In genomic region chr10:94480380-94481101, GRCm38 (mm10) we compare ENCODE assay signal across 9 mouse cellular contexts.
DNase-seq lines count a peak whose midpoint lies in the region; TF ChIP-seq lines count a peak whose summit lies in the region.
"Had no signal": no experiment of that assay in that cellular context is flagged by ENCODE, and none has a peak within 500 bp of the region (broad histone marks: within the 10 kb centered on the region; RNA-seq: fewer than 3 reads in every experiment).

No protein-coding gene starts in this region.

- no peak overlapping the region; the same call in 1 of the 2 replicates for H3K27ac ChIP-seq in midbrain, embryonic 10.5 days (replicated peaks)
- H3K27ac ChIP-seq: lung, embryonic 15.5 days had no signal

- H3K79me2 ChIP-seq in C2C12 (ENCODE audit: control insufficient read depth, insufficient read depth): no peaks in the 10 kb centered on the region

- peak; percentile 30 to 83 for DNase-seq in frontal cortex, adult 2 months (ENCODE audit: extremely low spot score in 1 of 2, low spot score in 1 of 2)
- no peak for DNase-seq in frontal cortex, postnatal 10 days (ENCODE audit: low spot score in 2 of 2)
- DNase-seq in cerebellum, adult 8-10 months: peak; percentile 64
- peak; percentile 39 to 67 for DNase-seq in heart, postnatal 14 days
- peak; percentile 19 for DNase-seq in right cerebral cortex, postnatal 14 days
- no peak for DNase-seq in midbrain, embryonic 10.5 days (ENCODE audit: low spot score)
- no peak for DNase-seq in thymus, postnatal 25 days

- no peak overlapping the region for H3ac ChIP-seq in C2C12 (ENCODE audit: control insufficient read depth, insufficient read length, low read depth)

- no peaks in the 10 kb centered on the region for H3K27me3 ChIP-seq in C2C12 (ENCODE audit: control insufficient read depth, insufficient read depth, insufficient read length)
- no peaks in the 10 kb centered on the region for H3K27me3 ChIP-seq in midbrain, embryonic 10.5 days (ENCODE audit: low read depth, poor library complexity, severe bottlenecking)
- H3K27me3 ChIP-seq: lung, embryonic 15.5 days had no signal

- no peak for TF ChIP-seq CTCF in C2C12 (IDR thresholded peaks at IDR 0.05; ENCODE audit: control insufficient read depth, insufficient read depth, insufficient read length)

- no peaks in the 10 kb centered on the region for H3K4me1 ChIP-seq in midbrain, embryonic 10.5 days
- H3K4me1 ChIP-seq: lung, embryonic 15.5 days had no signal

- intact Hi-C loops in heart, postnatal 14 days (cut with DNase I): loop anchor here (2.0 to 5.0 kb wide), 3 partner anchors 34 to 92 kb away; no protein-coding TSS in a partner anchor

- peaks cover 8% of the 10 kb centered on the region for H3K9me3 ChIP-seq in midbrain, embryonic 10.5 days (replicated peaks)
- H3K9me3 ChIP-seq: lung, embryonic 15.5 days had no signal

- H3K36me3 ChIP-seq in C2C12 (ENCODE audit: control insufficient read depth, insufficient read depth): no peaks in the 10 kb centered on the region
- H3K36me3 ChIP-seq in midbrain, embryonic 10.5 days: no peaks in the 10 kb centered on the region
- H3K36me3 ChIP-seq: lung, embryonic 15.5 days had no signal

- no peak overlapping the region for H3K4me3 ChIP-seq in C2C12 (ENCODE audit: insufficient read depth, poor library complexity, severe bottlenecking)
- no peak overlapping the region for H3K4me3 ChIP-seq in midbrain, embryonic 10.5 days
- H3K4me3 ChIP-seq: lung, embryonic 15.5 days had no signal

- no peaks in the 10 kb centered on the region for H3K79me3 ChIP-seq in C2C12 (ENCODE audit: low read depth)

- WGBS in midbrain, embryonic 10.5 days: 89% methylated on average over 13 of the region's 13 CpGs

TF ChIP-seq in C2C12, 6 proteins besides CTCF, POLR2A, EP300 and RAD21:
- TF ChIP-seq MAX (IDR thresholded peaks at IDR 0.05) (peak; percentile 23), MYOD1 (IDR thresholded peaks at IDR 0.05; ENCODE audit: control insufficient read depth, insufficient read length, low read depth) (no peak), FOSL1 (IDR thresholded peaks at IDR 0.05; ENCODE audit: insufficient read depth, low read length, poor library complexity, severe bottlenecking) (peak; percentile 53), MYOG (IDR thresholded peaks at IDR 0.05; ENCODE audit: control insufficient read depth, extremely low read depth, insufficient read length) (no peak), CEBPB (IDR thresholded peaks at IDR 0.05; ENCODE audit: low read depth) (no peak), USF1 (IDR thresholded peaks at IDR 0.05; ENCODE audit: low read depth) (peak; percentile 62)

Comparison
In these comparisons a context has a peak if more than half of its experiments do, and no peak if none do; other contexts are left out.
1. DNase-seq: peak in frontal cortex, adult 2 months (2 of 2), cerebellum, adult 8-10 months (single experiment), heart, postnatal 14 days (2 of 2) and right cerebral cortex, postnatal 14 days (single experiment); none in frontal cortex, postnatal 10 days (0 of 2), midbrain, embryonic 10.5 days (single experiment) and thymus, postnatal 25 days (single experiment).